Comparison of ENCODE assay signal across 9 mouse cellular contexts in the genomic region with DNA sequence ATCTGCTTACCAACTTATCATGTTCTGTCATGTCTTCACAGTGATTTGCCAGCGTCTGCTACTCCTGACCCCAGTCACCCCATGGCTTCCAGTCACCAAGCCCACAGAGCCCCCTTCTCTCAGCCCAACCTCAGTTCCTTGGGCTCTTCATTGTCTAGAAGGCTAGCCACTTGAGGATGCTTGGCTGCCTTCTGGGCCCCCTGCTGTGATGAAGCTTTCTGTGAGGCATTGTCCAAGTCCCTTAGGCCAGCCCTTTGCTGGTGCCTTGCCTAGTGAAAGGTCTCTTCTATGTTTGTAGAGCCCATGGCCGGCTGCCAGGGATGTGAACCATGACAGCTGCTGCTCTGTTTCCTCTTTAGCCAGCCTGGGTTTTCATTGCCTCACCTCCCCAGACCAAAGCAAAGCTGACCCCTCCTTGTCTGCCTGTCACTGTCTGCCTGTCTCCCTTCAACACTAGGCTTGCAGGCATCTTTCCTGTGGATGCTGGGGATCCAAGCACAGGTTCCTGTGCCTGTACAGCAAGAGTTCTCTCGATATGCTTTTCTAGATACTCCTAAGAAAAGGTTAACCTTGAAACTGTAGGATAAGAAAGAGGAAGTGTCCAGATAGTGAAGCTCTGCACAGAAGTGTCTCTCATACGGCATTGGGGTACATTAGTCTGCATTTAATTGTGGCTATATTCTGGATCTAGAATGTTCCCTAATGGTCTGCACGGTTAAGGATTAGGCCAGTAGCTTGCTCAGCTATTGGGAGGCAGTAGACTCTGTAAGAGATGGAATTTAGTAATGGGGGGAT.
DNase-seq lines count a peak whose midpoint lies in the region; ATAC-seq lines count a peak whose summit lies in the region.
"Had no signal": no experiment of that assay in that cellular context is flagged by ENCODE, and none has a peak within 500 bp of the region (broad histone marks: within the 10 kb centered on the region; RNA-seq: fewer than 3 reads in every experiment).

No protein-coding gene starts in this region.

- H3K9me3 ChIP-seq in heart, embryonic 16.5 days (replicated peaks; ENCODE audit: control insufficient read depth, low read length), result 0 out of 2 replicates have a peak, but pooled peaks cover 5% of the 10 kb centered on the region
- H3K9me3 ChIP-seq in midbrain, embryonic 10.5 days (replicated peaks), result no peaks in the 10 kb centered on the region
- H3K9me3 ChIP-seq in stomach, embryonic 14.5 days (ENCODE audit: control insufficient read depth, low read depth, low read length), result no peaks in the 10 kb centered on the region
- H3K9me3 ChIP-seq: limb, embryonic 12.5 days had no signal

- no peak overlapping the region for H3K27ac ChIP-seq in heart, embryonic 16.5 days (ENCODE audit: low read length)
- H3K27ac ChIP-seq in midbrain, embryonic 10.5 days (replicated peaks), result peak overlapping the region; percentile 14; the same call in 1 of the 2 replicates
- no peak overlapping the region for H3K27ac ChIP-seq in stomach, embryonic 14.5 days (ENCODE audit: low read length)
- H3K27ac ChIP-seq: limb, embryonic 12.5 days had no signal

- DNase-seq in ovary, adult 18-20 months (ENCODE audit: low spot score), result peak; percentile 54
- DNase-seq in ovary, postnatal 10 days (ENCODE audit: low spot score), result no peak
- DNase-seq in cerebellum, postnatal 36 days, result peak; percentile 22 to 44
- DNase-seq in kidney, postnatal 14 days, result peak; percentile 93
- peak; percentile 42 for DNase-seq in midbrain, embryonic 10.5 days (ENCODE audit: low spot score)
- DNase-seq in thymus, postnatal 36 days, result no peak

- peak; percentile 41; the same call in 1 of the 2 replicates for ATAC-seq in heart, embryonic 16.5 days (replicated peaks; ENCODE audit: extremely low read depth, insufficient read depth, low FRiP score)
- peak; percentile 33; the same call in 1 of the 2 replicates for ATAC-seq in stomach, embryonic 14.5 days (ENCODE audit: insufficient number of reproducible peaks, insufficient read depth, low FRiP score, low read depth)

- 39% methylated on average over 5 of the region's 5 CpGs for WGBS in heart, embryonic 16.5 days
- 59% methylated on average over 5 of the region's 5 CpGs for WGBS in midbrain, embryonic 10.5 days
- 44% methylated on average over 5 of the region's 5 CpGs for WGBS in stomach, embryonic 14.5 days

- H3K9ac ChIP-seq in heart, embryonic 16.5 days (ENCODE audit: low read length), result no peak overlapping the region
- H3K9ac ChIP-seq in stomach, embryonic 14.5 days (replicated peaks; ENCODE audit: low read depth, low read length), result no peak overlapping the region
- H3K9ac ChIP-seq: limb, embryonic 12.5 days had no signal

- peaks cover 6% of the 10 kb centered on the region for H3K4me1 ChIP-seq in heart, embryonic 16.5 days (ENCODE audit: control insufficient read depth, insufficient read depth, low read length)
- peaks cover 6% of the 10 kb centered on the region for H3K4me1 ChIP-seq in midbrain, embryonic 10.5 days
- peaks cover 3% of the 10 kb centered on the region; the same call in 1 of the 2 replicates for H3K4me1 ChIP-seq in stomach, embryonic 14.5 days (ENCODE audit: control insufficient read depth, insufficient read depth, low read length)

- H3K36me3 ChIP-seq in heart, embryonic 16.5 days (ENCODE audit: control insufficient read depth, insufficient read depth), result no peaks in the 10 kb centered on the region
- H3K36me3 ChIP-seq in midbrain, embryonic 10.5 days, result no peaks in the 10 kb centered on the region
- H3K36me3 ChIP-seq in stomach, embryonic 14.5 days (ENCODE audit: control insufficient read depth, insufficient read depth, low read length), result no peaks in the 10 kb centered on the region
- H3K36me3 ChIP-seq: limb, embryonic 12.5 days had no signal

- no peaks in the 10 kb centered on the region for H3K27me3 ChIP-seq in heart, embryonic 16.5 days (ENCODE audit: control insufficient read depth, insufficient read depth, low read length)
- H3K27me3 ChIP-seq in midbrain, embryonic 10.5 days (ENCODE audit: low read depth, poor library complexity, severe bottlenecking), result no peaks in the 10 kb centered on the region
- H3K27me3 ChIP-seq in stomach, embryonic 14.5 days (ENCODE audit: control insufficient read depth, insufficient read depth, low read length), result no peaks in the 10 kb centered on the region
- H3K27me3 ChIP-seq: limb, embryonic 12.5 days had no signal

- no peak overlapping the region for H3K4me2 ChIP-seq in heart, embryonic 16.5 days (ENCODE audit: low read depth, low read length)
- H3K4me2 ChIP-seq in stomach, embryonic 14.5 days (replicated peaks; ENCODE audit: low read depth, low read length), result no peak overlapping the region
- H3K4me2 ChIP-seq: limb, embryonic 12.5 days had no signal

- H3K4me3 ChIP-seq in heart, embryonic 16.5 days (ENCODE audit: low read length), result no peak overlapping the region
- no peak overlapping the region for H3K4me3 ChIP-seq in midbrain, embryonic 10.5 days
- H3K4me3 ChIP-seq in stomach, embryonic 14.5 days (ENCODE audit: low read depth, low read length), result no peak overlapping the region
- H3K4me3 ChIP-seq: limb, embryonic 12.5 days had no signal

Comparison
In these comparisons a context has a peak if more than half of its experiments do, and no peak if none do; other contexts are left out.
1. DNase-seq: peak in ovary, adult 18-20 months (single experiment), cerebellum, postnatal 36 days (2 of 2), kidney, postnatal 14 days (single experiment) and midbrain, embryonic 10.5 days (single experiment); none in ovary, postnatal 10 days (single experiment) and thymus, postnatal 36 days (0 of 2).